Mouse (Mus musculus) limb, embryonic 10.5 days (tissue): Measurements from ENCODE around the gene Tmub1. TPM values are rescaled to one million over a fixed set of nuclear protein-coding genes. Genes with fewer than 3 reads are reported as not detected.

Experiments used
- polyA plus RNA-seq: library from polyadenylated mRNA; unstranded; fragments of >200 nt; fragmentation: Nextera tagmentation; extraction: Ambion mirVana; gene quantifications from 2 replicates; pipeline ENCODE4 v1.2.1, GENCODE M21; 2016

Gene Tmub1
- polyA plus RNA-seq, 1 experiment from 2014 or later = 24.2 TPM

Other genes with a start within 250 kb of the Tmub1 start
- gene Kcnh2, start 96.2 kb downstream of the Tmub1 start, polyA plus RNA-seq = 15.0 and 19.3 TPM in 2 replicates
- 8.4 and 8.9 TPM in 2 replicates for gene Nos3, start 83.0 kb downstream of the Tmub1 start, polyA plus RNA-seq
- gene Atg9b, start 55.7 kb downstream of the Tmub1 start, polyA plus RNA-seq = 1.4 and 2.1 TPM in 2 replicates
- 56.6 and 56.7 TPM in 2 replicates for gene Abcb8, start 54.2 kb downstream of the Tmub1 start, polyA plus RNA-seq
- 0.13 and 0.30 TPM in 2 replicates for gene Asic3, start 34.5 kb downstream of the Tmub1 start, polyA plus RNA-seq
- 37.2 and 48.5 TPM in 2 replicates for gene Cdk5, start 24.3 kb downstream of the Tmub1 start, polyA plus RNA-seq
- 33.7 and 43.9 TPM in 2 replicates for gene Slc4a2, start 24.0 kb downstream of the Tmub1 start, polyA plus RNA-seq
- 101 and 118 TPM in 2 replicates for gene Fastk, start 2.6 kb downstream of the Tmub1 start, polyA plus RNA-seq
- 39.8 and 42.7 TPM in 2 replicates for gene Agap3, start 4.3 kb upstream of the Tmub1 start, polyA plus RNA-seq
- 0.04 TPM in 1 of 2 replicates, not detected in the other for gene Gbx1, start 79.3 kb upstream of the Tmub1 start, polyA plus RNA-seq
- gene Asb10, start 93.1 kb upstream of the Tmub1 start, polyA plus RNA-seq = 0.13 and 0.15 TPM in 2 replicates
- 0.05 TPM in 1 of 2 replicates, not detected in the other for gene 4931409K22Rik, start 109.0 kb upstream of the Tmub1 start, polyA plus RNA-seq
- 177 and 197 TPM in 2 replicates for gene Abcf2, start 129.6 kb upstream of the Tmub1 start, polyA plus RNA-seq
- 15.1 and 19.0 TPM in 2 replicates for gene Chpf2, start 138.9 kb upstream of the Tmub1 start, polyA plus RNA-seq
- gene Smarcd3, start 176.6 kb upstream of the Tmub1 start, polyA plus RNA-seq = 21.5 and 34.3 TPM in 2 replicates
- gene Nub1, start 237.7 kb upstream of the Tmub1 start, polyA plus RNA-seq = 23.7 and 26.9 TPM in 2 replicates